19 mouse cellular contexts compared by ENCODE assay signal in genomic region chr3:145474163-145474562, GRCm38 (mm10).
A peak's percentile ranks its signal among the peaks of the same experiment; 100 is the strongest.
DNase-seq lines count a peak whose midpoint lies in the region; ATAC-seq and TF ChIP-seq lines count a peak whose summit lies in the region.
"Had no signal": no experiment of that assay in that cellular context is flagged by ENCODE, and none has a peak within 500 bp of the region (broad histone marks: within the 10 kb centered on the region; RNA-seq: fewer than 3 reads in every experiment).

No protein-coding gene starts in this region.

- H3K27me3 ChIP-seq in Patski: no peaks in the 10 kb centered on the region
- H3K27me3 ChIP-seq in forebrain, embryonic 10.5 days (ENCODE audit: poor library complexity, severe bottlenecking): no peaks in the 10 kb centered on the region
- H3K27me3 ChIP-seq: hindbrain, embryonic 12.5 days; hindbrain, embryonic 15.5 days had no signal

- H3K36me3 ChIP-seq in forebrain, embryonic 10.5 days (replicated peaks): no peaks in the 10 kb centered on the region
- H3K36me3 ChIP-seq: hindbrain, embryonic 12.5 days; hindbrain, embryonic 15.5 days had no signal

- in situ Hi-C loops in Patski (cut with MboI; ENCODE audit: low pct_unique_long_range_greater_than_20kb): no loop called here

- CTCF ChIA-PET in Patski (lab: Charles Lee): interaction anchor here (1.0 to 3.6 kb wide), 3 partner anchors 11 to 32 kb away, joined by 3 to 11 read pairs (median 4); no protein-coding TSS in a partner anchor

- no peak overlapping the region for H3K4me3 ChIP-seq in forebrain, embryonic 10.5 days
- H3K4me3 ChIP-seq: hindbrain, embryonic 12.5 days; hindbrain, embryonic 15.5 days had no signal

- 71% methylated on average over 7 of the region's 7 CpGs for WGBS in forebrain, embryonic 10.5 days

- no peak overlapping the region for H3K27ac ChIP-seq in forebrain, embryonic 10.5 days
- H3K27ac ChIP-seq: hindbrain, embryonic 12.5 days; hindbrain, embryonic 15.5 days had no signal

- POLR2A ChIA-PET in Patski (lab: Charles Lee): no interaction called here

- no peak for TF ChIP-seq CTCF in Patski (IDR thresholded peaks at IDR 0.05)

- ATAC-seq in Patski: peak; percentile 45
- no peak for ATAC-seq in CD4-positive, CD25-positive, alpha-beta regulatory T cell, adult 4 months
- ATAC-seq: forebrain, embryonic 14.5 days; forebrain, postnatal 0 days; intestine, postnatal 0 days had no signal

- no peaks in the 10 kb centered on the region for H3K9me3 ChIP-seq in forebrain, embryonic 10.5 days
- H3K9me3 ChIP-seq: hindbrain, embryonic 12.5 days; hindbrain, embryonic 15.5 days had no signal

- H3K4me1 ChIP-seq in forebrain, embryonic 10.5 days: no peaks in the 10 kb centered on the region; the same call in 1 of the 2 replicates
- H3K4me1 ChIP-seq: hindbrain, embryonic 12.5 days; hindbrain, embryonic 15.5 days had no signal

- peak; percentile 23 for DNase-seq in 3134 (ENCODE audit: extremely low read depth, insufficient read length, low spot score)
- DNase-seq in 3T3-L1 (ENCODE audit: low read depth, low spot score): peak; percentile 6
- DNase-seq in Patski (ENCODE audit: low read depth, low spot score): peak; percentile 44
- DNase-seq in layer of hippocampus, postnatal 36 days: no peak
- no peak for DNase-seq in forebrain, embryonic 10.5 days (ENCODE audit: extremely low spot score, low spot score)
- DNase-seq: adrenal gland, postnatal 10 days; adrenal gland, postnatal 36 days; B cell, adult 2 months; cerebellum, adult 18-20 months; cerebellum, adult 9-10 months; cerebellum, postnatal 14 days; forebrain, postnatal 0 days; gastrocnemius, postnatal 10 days; heart, adult 11 months had no signal

Comparison
In these comparisons a context has a peak if more than half of its experiments do, and no peak if none do; other contexts are left out.
1. DNase-seq: peak in 3134 (single experiment), 3T3-L1 (single experiment) and Patski (single experiment); none in layer of hippocampus, postnatal 36 days (0 of 2) and forebrain, embryonic 10.5 days (single experiment).